Mouse (Mus musculus): ENCODE results near the gene Rnf220. TPM values are rescaled to one million over a fixed set of nuclear protein-coding genes. Genes with fewer than 3 reads are reported as not detected.

Gene Rnf220
- total RNA-seq, 2 experiments from 2014 or later: 38.0 to 38.5 TPM

DNA sequence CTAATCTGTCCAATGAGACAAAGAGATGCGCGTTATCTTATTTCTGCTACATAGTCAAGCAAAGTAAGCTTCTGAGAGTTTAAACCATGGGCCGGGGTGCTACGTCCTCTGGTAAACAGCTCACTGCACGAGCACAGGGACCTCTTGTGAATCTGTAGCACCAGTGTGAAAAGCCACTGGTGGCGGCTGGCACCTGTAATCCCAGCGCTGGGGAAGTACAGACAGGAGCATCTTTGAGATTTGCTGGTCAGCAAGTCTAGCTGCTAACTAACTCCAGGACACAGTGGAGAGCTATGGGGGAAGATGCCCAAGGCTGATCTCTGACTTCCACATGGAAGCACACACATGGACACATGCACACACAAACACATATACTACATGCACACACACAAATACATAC is 28.9 kb downstream of the Rnf220 start:
- intact Hi-C loops (cut with DNase I; ENCODE audit: low total_unique reads): no loop called here
- DNase-seq: no peak

DNA sequence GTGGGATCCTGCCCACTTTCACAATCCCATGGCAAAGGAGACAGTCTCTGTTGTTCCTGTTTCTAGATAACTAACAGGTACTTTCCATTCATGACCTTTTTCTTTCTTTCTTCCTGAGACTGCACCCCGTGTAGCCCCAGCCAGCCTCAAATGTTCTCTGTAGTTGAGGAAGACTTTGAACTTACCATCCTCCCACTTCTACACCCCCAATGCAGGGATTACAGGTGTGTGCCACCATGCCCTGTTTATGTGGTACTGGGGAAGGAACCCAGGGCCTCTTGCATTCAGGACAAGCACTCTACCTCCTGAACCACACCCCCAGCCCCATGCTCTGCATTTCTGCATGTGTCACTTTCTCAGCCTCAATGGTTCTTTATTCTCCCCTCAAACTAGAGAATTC is 47.7 kb downstream of the Rnf220 start:
- DNase-seq: no peak
- intact Hi-C loops (cut with DNase I; ENCODE audit: low total_unique reads): no loop called here

DNA sequence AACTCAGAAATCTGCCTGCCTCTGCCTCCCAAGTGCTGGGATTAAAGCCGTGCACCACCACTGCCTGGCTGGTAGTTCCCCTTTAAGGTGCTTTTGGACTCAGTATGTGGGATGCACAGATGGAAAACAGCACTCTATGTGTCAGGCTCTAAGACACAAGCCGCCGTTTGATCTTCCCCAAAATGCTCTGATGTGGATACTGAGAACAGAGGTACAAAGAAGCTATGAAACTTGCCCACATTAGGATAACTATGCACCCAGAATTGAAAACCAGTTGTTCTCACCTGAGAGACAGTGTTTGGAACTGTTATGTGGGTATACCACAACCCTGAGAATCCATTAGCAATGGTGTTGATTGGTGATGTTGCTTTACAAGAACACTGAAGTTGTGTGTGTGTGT is 48.9 kb downstream of the Rnf220 start:
- intact Hi-C loops (cut with DNase I; ENCODE audit: low total_unique reads): no loop called here
- DNase-seq: no peak

DNA sequence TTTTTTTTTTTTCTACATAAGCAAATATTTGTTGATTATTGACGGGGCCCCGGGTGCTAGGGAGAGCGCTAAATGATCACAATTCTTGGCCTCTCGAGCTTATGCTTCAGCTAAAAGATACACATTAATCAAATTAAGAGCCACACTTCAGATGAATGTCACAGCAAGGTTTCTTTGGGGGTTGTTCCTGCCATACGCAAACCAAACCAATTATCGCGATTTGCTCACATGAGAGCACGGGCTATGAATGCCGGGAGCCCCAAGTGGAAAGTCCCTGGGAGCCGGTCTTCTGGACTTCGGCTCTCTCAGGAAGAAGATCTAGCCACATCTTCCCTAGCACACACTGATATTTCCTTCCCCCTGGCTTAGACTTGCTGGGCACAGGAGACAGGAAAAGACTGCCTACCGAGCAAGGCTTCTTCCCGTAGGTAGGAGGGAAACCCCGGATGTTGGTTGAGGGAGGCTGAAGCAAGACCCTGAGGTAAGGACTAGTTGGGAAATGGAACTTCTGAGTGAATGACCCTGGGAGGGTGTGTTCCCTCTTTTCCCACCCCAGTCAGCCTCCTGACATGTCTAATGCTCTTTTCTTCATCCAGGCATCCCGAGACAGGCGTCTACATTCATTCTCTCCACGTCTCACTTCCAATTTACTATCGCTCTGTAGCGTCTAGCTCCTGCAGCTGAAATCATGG is 51.2 kb downstream of the Rnf220 start:
- intact Hi-C loops (cut with DNase I; ENCODE audit: low total_unique reads): no loop called here
- no peak for DNase-seq

GRCm38 (mm10) chr4:117438919-117439318 is 57.9 kb downstream of the Rnf220 start:
- intact Hi-C loops (cut with DNase I; ENCODE audit: low total_unique reads): no loop called here
- DNase-seq: no peak

DNA sequence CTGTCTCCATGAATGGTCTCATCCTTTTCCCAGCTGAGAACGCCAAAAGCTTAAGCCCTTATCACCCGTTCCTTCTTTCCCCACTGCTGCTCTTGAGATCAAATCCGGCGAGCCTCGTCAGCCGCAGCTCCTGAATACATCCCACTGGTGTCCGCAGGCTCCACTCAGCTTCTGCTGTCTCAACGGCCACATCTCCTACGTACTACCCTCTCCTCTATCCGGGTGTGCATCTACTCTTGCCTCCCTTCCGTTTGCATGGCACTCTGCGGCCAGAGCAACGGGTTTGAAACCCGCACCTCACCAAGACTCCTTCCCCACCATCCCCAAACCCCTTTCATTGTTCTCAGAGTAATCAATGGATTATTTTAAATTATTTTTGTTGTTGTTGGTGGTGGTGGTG is 58.8 kb downstream of the Rnf220 start:
- intact Hi-C loops (cut with DNase I; ENCODE audit: low total_unique reads): no loop called here
- no peak for DNase-seq

DNA sequence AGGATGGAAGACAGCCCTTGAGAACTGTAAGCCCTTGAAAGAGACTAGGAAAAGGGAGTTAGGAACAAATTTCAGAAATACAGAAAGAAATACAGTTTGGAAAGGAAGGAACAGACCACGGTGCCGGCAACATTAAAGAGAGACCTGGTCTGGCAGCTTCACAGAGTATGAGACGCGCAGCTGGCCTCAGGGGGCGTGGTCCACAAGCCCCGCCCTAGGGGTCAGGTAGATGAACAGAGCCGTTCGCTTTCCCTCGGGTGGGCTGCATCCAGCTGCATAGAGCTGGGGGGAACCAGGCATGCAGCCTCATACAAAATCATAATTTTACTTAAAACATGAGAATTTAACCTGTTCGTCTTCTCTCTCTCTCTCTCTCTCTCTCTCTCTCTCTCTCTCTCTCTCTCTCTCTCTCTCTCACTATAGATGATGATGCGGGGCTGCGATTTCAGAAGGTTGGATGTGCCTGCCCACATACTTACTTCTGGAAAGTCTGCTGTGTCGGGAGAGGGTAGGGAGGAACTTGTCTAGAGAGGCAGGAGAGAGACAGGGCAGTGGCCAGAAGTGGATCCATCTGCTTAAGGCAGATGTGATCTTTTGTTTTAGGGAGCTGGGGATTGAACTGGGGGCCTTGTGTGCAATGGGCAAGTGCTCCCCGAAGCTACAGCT is 59.7 kb downstream of the Rnf220 start:
- DNase-seq: no peak
- intact Hi-C loops (cut with DNase I; ENCODE audit: low total_unique reads): no loop called here

GRCm38 (mm10) chr4:117434336-117434735 is 62.5 kb downstream of the Rnf220 start:
- no peak for DNase-seq
- intact Hi-C loops (cut with DNase I; ENCODE audit: low total_unique reads): no loop called here

DNA sequence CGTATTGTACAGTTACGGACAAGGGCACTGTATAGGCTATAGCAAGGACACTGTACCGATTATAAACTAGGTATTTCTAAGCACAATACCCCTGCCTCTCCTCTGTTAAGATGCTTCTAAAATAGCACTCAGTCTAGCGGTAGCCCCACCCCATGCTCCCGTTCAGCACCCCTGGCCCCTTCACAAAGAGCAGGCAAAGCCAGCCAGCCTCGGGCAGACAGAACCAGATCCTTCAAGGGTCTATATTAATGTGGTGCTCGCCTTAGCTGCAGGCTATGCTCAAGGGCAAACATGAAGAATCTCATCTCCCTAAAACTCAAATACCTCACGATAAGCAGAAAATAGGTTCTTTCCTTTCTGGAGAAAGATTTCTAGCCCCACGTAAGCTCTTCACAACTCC is 67.2 kb downstream of the Rnf220 start:
- intact Hi-C loops (cut with DNase I; ENCODE audit: low total_unique reads): no loop called here
- no peak for DNase-seq

- no peak for DNase-seq
- intact Hi-C loops (cut with DNase I; ENCODE audit: low total_unique reads): loop anchor here (1.0 kb wide), 1 partner anchor 58 kb away; no protein-coding TSS in a partner anchor
These were observed 69.3 kb downstream of the Rnf220 start for GRCm38 (mm10) chr4:117427540-117427939.

DNA sequence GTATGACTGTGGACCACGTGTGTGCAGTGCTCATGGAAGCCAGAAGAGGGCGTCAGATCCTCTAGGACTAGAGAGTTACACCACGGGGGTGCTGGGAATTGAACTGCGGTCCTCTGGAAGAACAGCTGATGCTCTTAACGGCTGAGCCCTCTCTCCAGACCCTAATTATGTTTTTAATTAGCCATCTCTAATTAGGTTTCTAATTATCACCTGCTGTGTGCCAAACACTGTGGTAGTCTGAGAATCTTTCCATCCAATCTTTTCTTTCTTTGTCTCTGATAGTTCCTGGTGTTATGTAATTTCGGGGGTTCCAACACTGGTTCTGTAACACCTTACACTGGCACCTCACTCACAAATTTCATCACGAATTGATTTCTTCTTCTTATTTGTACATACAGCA is 75.8 kb downstream of the Rnf220 start:
- DNase-seq: no peak
- intact Hi-C loops (cut with DNase I; ENCODE audit: low total_unique reads): no loop called here

- no peak for DNase-seq
- intact Hi-C loops (cut with DNase I; ENCODE audit: low total_unique reads): no loop called here
These were observed 80.0 kb downstream of the Rnf220 start for GRCm38 (mm10) chr4:117416827-117417226.

GRCm38 (mm10) chr4:117410049-117410410 is 86.8 kb downstream of the Rnf220 start:
- intact Hi-C loops (cut with DNase I; ENCODE audit: low total_unique reads): no loop called here
- no peak for DNase-seq

- intact Hi-C loops (cut with DNase I; ENCODE audit: low total_unique reads): no loop called here
- no peak for DNase-seq
These were observed 87.5 kb downstream of the Rnf220 start for GRCm38 (mm10) chr4:117409144-117410048.

- intact Hi-C loops (cut with DNase I; ENCODE audit: low total_unique reads): no loop called here
- no peak for DNase-seq
These were observed 88.9 kb downstream of the Rnf220 start for GRCm38 (mm10) chr4:117407945-117408344.

GRCm38 (mm10) chr4:117405999-117406398 is 90.9 kb downstream of the Rnf220 start:
- intact Hi-C loops (cut with DNase I; ENCODE audit: low total_unique reads): no loop called here
- DNase-seq: no peak

- no peak for DNase-seq
- intact Hi-C loops (cut with DNase I; ENCODE audit: low total_unique reads): no loop called here
These were observed 91.6 kb downstream of the Rnf220 start for GRCm38 (mm10) chr4:117405211-117405610.

GRCm38 (mm10) chr4:117403411-117403810 is 93.4 kb downstream of the Rnf220 start:
- DNase-seq: no peak
- intact Hi-C loops (cut with DNase I; ENCODE audit: low total_unique reads): no loop called here

DNA sequence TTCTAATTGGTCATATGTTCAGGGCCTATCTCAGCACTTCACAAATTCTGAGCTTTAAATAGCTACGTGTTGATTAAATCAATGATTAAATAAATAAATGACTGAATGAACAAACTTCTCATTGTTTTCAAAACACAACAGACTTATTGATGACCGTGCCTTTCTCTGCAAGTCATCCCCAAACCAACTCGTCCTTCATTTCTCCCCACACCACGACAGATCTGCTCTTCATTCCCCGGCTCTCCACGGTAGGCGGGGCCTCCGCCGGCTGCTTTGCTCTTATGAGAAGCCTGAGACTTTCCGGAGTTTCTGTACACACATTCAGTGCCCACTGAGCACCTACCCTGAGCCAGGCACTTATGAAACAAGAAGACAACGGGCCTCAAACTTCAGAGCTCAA is 99.7 kb downstream of the Rnf220 start:
- no peak for DNase-seq
- intact Hi-C loops (cut with DNase I; ENCODE audit: low total_unique reads): no loop called here

DNA sequence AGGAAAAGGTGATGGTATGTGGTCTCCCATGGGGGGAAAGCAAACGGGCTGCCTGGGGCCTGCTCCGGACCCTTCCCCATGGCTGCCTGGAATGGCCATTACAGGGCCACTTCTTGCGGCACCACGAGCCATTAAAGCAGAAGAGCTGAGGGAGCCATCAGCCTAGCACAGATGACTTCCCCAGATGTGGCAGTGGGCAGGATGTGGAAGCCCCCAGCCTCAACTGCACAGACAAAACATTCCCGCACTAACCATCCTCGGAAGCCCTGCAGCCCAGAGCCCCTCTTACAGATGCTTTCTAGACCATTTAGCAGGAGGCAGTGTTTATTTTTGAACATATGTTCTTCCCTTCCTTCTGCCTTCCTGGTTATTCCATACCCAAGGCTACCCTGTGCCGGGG is 103.8 kb downstream of the Rnf220 start:
- intact Hi-C loops (cut with DNase I; ENCODE audit: low total_unique reads): no loop called here

GRCm38 (mm10) chr4:117392391-117392790 is 104.5 kb downstream of the Rnf220 start:
- intact Hi-C loops (cut with DNase I; ENCODE audit: low total_unique reads): no loop called here

More for the DNA sequence above, 103.8 kb downstream of the Rnf220 start:
- DNase-seq: no peak

More at GRCm38 (mm10) chr4:117392391-117392790, 104.5 kb downstream of the Rnf220 start:
- no peak for DNase-seq
